Mouse (Mus musculus): ENCODE measurements around the gene Lrrc1. TPM values are rescaled to one million over a fixed set of nuclear protein-coding genes. Genes with fewer than 3 reads are reported as not detected.
A peak's percentile ranks its signal among the peaks of the same experiment; 100 is the strongest.

Gene Lrrc1
- polyA plus RNA-seq, 1 experiment: 106 TPM

DNA sequence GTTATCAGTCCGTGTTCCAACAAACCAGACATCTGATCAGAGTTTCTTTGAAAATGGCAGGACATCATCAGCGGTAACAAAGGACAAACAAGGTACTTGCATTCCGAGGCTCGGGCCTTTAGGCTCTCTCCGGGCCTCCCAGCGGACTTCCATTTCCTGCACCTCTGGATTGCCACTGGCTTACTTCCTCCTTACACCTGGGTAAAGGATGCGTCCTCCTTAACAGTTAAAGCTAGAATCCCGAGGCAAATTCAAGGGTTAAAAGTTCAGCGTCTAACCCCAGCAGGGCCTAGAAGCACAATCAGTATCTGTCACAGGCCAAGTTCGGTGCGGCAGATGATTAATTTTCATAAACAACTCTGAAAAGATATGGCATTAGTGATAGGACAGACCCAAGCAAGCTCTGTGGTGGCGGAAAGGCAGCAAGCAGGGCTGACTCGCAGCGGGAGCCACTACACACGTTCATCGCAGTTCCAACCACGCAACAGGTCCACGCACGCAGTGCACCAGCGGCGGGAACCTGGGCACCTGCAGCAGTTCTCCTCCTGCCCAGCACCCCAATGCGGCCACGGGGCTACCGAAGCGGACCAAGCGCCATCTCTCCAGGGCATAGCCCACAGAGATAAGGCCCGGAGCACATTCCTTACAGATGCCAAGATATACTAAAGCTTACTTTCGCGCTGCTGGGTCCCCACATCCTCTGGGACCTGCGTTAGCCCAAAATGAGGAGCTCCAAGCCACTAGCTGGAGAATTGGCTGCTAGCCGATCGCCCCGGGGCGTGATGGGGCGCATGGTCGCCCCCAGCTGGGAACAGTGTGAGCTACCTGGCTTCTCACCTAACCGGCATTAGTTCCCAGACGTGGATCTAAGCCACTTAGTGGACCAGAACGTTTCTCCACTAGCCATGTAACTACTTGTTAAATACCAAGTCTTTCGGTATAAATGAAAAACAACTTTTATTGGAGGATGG lies 1.0 kb downstream of the Lrrc1 start:
- no peak overlapping the region for H3K27ac ChIP-seq (ENCODE audit: control insufficient read depth, insufficient read depth, low read depth, low read length)
- TF ChIP-seq CTCF (IDR thresholded peaks at IDR 0.05; ENCODE audit: control insufficient read depth, insufficient read depth, insufficient replicate concordance, low read depth, low read length) (no peak), POLR2A (IDR thresholded peaks at IDR 0.05; ENCODE audit: control insufficient read depth, low read depth, low read length) (no peak)

GRCm38 (mm10) chr9:77541556-77541955 lies 3.1 kb downstream of the Lrrc1 start:
- Histone ChIP-seq H3K4me1 (ENCODE audit: control insufficient read depth, insufficient read depth, low read length) (peaks cover 15% of the 10 kb centered on the region), H3K27ac (ENCODE audit: control insufficient read depth, insufficient read depth, low read depth, low read length) (no peak overlapping the region), H3K4me3 (ENCODE audit: control insufficient read depth, low read depth, low read length) (no peak overlapping the region), H3K27me3 (ENCODE audit: control insufficient read depth, insufficient read depth, low read length) (no peaks in the 10 kb centered on the region), H3K36me3 (ENCODE audit: control insufficient read depth, insufficient read depth, low read length) (no peaks in the 10 kb centered on the region)
- TF ChIP-seq POLR2A (IDR thresholded peaks at IDR 0.05; ENCODE audit: control insufficient read depth, low read depth, low read length): no peak
- no peak for TF ChIP-seq CTCF (IDR thresholded peaks at IDR 0.05; ENCODE audit: control insufficient read depth, insufficient read depth, insufficient replicate concordance, low read depth, low read length)

More for the DNA sequence above, 1.0 kb downstream of the Lrrc1 start:
- peaks cover 13% of the 10 kb centered on the region for H3K4me1 ChIP-seq (ENCODE audit: control insufficient read depth, insufficient read depth, low read length)
- no peaks in the 10 kb centered on the region for H3K27me3 ChIP-seq (ENCODE audit: control insufficient read depth, insufficient read depth, low read length)
- H3K4me3 ChIP-seq (ENCODE audit: control insufficient read depth, low read depth, low read length): peak overlapping the region; percentile 78
- H3K36me3 ChIP-seq (ENCODE audit: control insufficient read depth, insufficient read depth, low read length): no peaks in the 10 kb centered on the region

- Histone ChIP-seq H3K4me1 (ENCODE audit: control insufficient read depth, insufficient read depth, low read length) (peaks cover 10% of the 10 kb centered on the region), H3K36me3 (ENCODE audit: control insufficient read depth, insufficient read depth, low read length) (no peaks in the 10 kb centered on the region), H3K27me3 (ENCODE audit: control insufficient read depth, insufficient read depth, low read length) (no peaks in the 10 kb centered on the region), H3K27ac (ENCODE audit: control insufficient read depth, insufficient read depth, low read depth, low read length) (no peak overlapping the region), H3K4me3 (ENCODE audit: control insufficient read depth, low read depth, low read length) (no peak overlapping the region)
- TF ChIP-seq POLR2A (IDR thresholded peaks at IDR 0.05; ENCODE audit: control insufficient read depth, low read depth, low read length) (no peak), CTCF (IDR thresholded peaks at IDR 0.05; ENCODE audit: control insufficient read depth, insufficient read depth, insufficient replicate concordance, low read depth, low read length) (no peak)
These were observed 5.4 kb downstream of the Lrrc1 start for GRCm38 (mm10) chr9:77539232-77539631.

- Histone ChIP-seq H3K36me3 (ENCODE audit: control insufficient read depth, insufficient read depth, low read length) (no peaks in the 10 kb centered on the region), H3K4me1 (ENCODE audit: control insufficient read depth, insufficient read depth, low read length) (peaks cover 4% of the 10 kb centered on the region), H3K27me3 (ENCODE audit: control insufficient read depth, insufficient read depth, low read length) (no peaks in the 10 kb centered on the region), H3K4me3 (ENCODE audit: control insufficient read depth, low read depth, low read length) (no peak overlapping the region), H3K27ac (ENCODE audit: control insufficient read depth, insufficient read depth, low read depth, low read length) (no peak overlapping the region)
- TF ChIP-seq CTCF (IDR thresholded peaks at IDR 0.05; ENCODE audit: control insufficient read depth, insufficient read depth, insufficient replicate concordance, low read depth, low read length) (no peak), POLR2A (IDR thresholded peaks at IDR 0.05; ENCODE audit: control insufficient read depth, low read depth, low read length) (no peak)
These were observed 7.3 kb downstream of the Lrrc1 start for GRCm38 (mm10) chr9:77537357-77537756.

- H3K36me3 ChIP-seq (ENCODE audit: control insufficient read depth, insufficient read depth, low read length): no peaks in the 10 kb centered on the region
- TF ChIP-seq CTCF (IDR thresholded peaks at IDR 0.05; ENCODE audit: control insufficient read depth, insufficient read depth, insufficient replicate concordance, low read depth, low read length) (no peak), POLR2A (IDR thresholded peaks at IDR 0.05; ENCODE audit: control insufficient read depth, low read depth, low read length) (no peak)
- peaks cover 2% of the 10 kb centered on the region for H3K4me1 ChIP-seq (ENCODE audit: control insufficient read depth, insufficient read depth, low read length)
- H3K27ac ChIP-seq (ENCODE audit: control insufficient read depth, insufficient read depth, low read depth, low read length): no peak overlapping the region
- no peaks in the 10 kb centered on the region for H3K27me3 ChIP-seq (ENCODE audit: control insufficient read depth, insufficient read depth, low read length)
- H3K4me3 ChIP-seq (ENCODE audit: control insufficient read depth, low read depth, low read length): no peak overlapping the region
These were observed 7.8 kb downstream of the Lrrc1 start for GRCm38 (mm10) chr9:77536832-77537231.

GRCm38 (mm10) chr9:77536286-77536685 lies 8.4 kb downstream of the Lrrc1 start:
- TF ChIP-seq CTCF (IDR thresholded peaks at IDR 0.05; ENCODE audit: control insufficient read depth, insufficient read depth, insufficient replicate concordance, low read depth, low read length) (no peak), POLR2A (IDR thresholded peaks at IDR 0.05; ENCODE audit: control insufficient read depth, low read depth, low read length) (no peak)
- Histone ChIP-seq H3K4me1 (ENCODE audit: control insufficient read depth, insufficient read depth, low read length) (peaks cover 2% of the 10 kb centered on the region), H3K27ac (ENCODE audit: control insufficient read depth, insufficient read depth, low read depth, low read length) (no peak overlapping the region), H3K27me3 (ENCODE audit: control insufficient read depth, insufficient read depth, low read length) (no peaks in the 10 kb centered on the region), H3K36me3 (ENCODE audit: control insufficient read depth, insufficient read depth, low read length) (no peaks in the 10 kb centered on the region), H3K4me3 (ENCODE audit: control insufficient read depth, low read depth, low read length) (no peak overlapping the region)

DNA sequence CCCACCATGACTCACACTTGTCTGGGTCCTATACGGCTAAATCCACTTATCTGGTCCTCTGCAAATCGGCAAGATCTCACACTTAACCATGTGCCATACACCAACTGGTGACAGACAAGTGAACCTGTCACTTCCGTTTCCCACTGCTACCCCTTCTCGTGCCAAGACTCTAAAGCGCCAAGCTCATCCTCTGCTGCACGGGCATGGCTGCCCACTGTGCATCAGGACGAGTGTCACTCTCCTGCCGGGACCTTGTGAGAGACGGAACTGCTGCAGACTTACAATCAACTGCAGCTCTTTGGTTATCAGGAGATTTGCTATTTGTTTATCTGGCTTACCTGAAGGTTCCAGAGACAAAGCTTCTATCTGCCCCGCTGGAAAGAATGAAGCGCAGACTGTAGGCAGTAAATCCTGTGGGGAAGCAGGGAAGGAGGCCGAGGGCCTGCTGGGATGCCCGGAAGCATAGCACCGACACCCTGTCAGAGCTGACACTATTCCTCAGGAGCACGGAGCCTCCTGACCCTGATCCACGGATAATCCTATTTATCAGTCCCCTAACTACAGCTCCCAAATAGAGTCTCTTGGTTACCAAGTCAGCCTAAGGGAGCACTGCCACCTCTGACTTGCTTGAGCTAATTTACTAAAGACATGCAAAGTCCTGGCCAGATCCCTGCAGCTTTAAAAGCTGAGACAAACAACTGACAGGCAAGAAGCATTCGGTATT lies 9.5 kb downstream of the Lrrc1 start:
- no peaks in the 10 kb centered on the region for H3K36me3 ChIP-seq (ENCODE audit: control insufficient read depth, insufficient read depth, low read length)
- H3K4me1 ChIP-seq (ENCODE audit: control insufficient read depth, insufficient read depth, low read length): peaks cover 2% of the 10 kb centered on the region
- no peak overlapping the region for H3K4me3 ChIP-seq (ENCODE audit: control insufficient read depth, low read depth, low read length)
- no peaks in the 10 kb centered on the region for H3K27me3 ChIP-seq (ENCODE audit: control insufficient read depth, insufficient read depth, low read length)
- TF ChIP-seq POLR2A (IDR thresholded peaks at IDR 0.05; ENCODE audit: control insufficient read depth, low read depth, low read length) (no peak), CTCF (IDR thresholded peaks at IDR 0.05; ENCODE audit: control insufficient read depth, insufficient read depth, insufficient replicate concordance, low read depth, low read length) (no peak)
- no peak overlapping the region for H3K27ac ChIP-seq (ENCODE audit: control insufficient read depth, insufficient read depth, low read depth, low read length)
